Mouse (Mus musculus): Measurements from ENCODE around the gene Zdhhc14. TPM values are rescaled to one million over a fixed set of nuclear protein-coding genes. Genes with fewer than 3 reads are reported as not detected.

The Zdhhc14 gene
- total RNA-seq, 2 experiments from 2014 or later, result 38.3 to 56.1 TPM

- no peak for DNase-seq (ENCODE audit: low spot score in 2 of 2)
- intact Hi-C loops (cut with DNase I), result no loop called here
These were observed 57.1 kb downstream of the Zdhhc14 start for GRCm38 (mm10) chr17:5549460-5549859.

- intact Hi-C loops (cut with DNase I), result no loop called here
- peak; percentile 61 to 70 for DNase-seq (ENCODE audit: low spot score in 2 of 2)
These were observed 58.1 kb downstream of the Zdhhc14 start for GRCm38 (mm10) chr17:5550444-5550843.

- intact Hi-C loops (cut with DNase I), result no loop called here
- no peak for DNase-seq (ENCODE audit: low spot score in 2 of 2)
These were observed 58.8 kb downstream of the Zdhhc14 start for GRCm38 (mm10) chr17:5551136-5551535.

GRCm38 (mm10) chr17:5552036-5552760 lies 59.8 kb downstream of the Zdhhc14 start:
- intact Hi-C loops (cut with DNase I), result no loop called here
- DNase-seq (ENCODE audit: low spot score in 2 of 2), result no peak

- intact Hi-C loops (cut with DNase I), result no loop called here
- DNase-seq (ENCODE audit: low spot score in 2 of 2), result no peak
These were observed 61.2 kb downstream of the Zdhhc14 start for GRCm38 (mm10) chr17:5553556-5553955.

- no peak for DNase-seq (ENCODE audit: low spot score in 2 of 2)
- intact Hi-C loops (cut with DNase I), result no loop called here
These were observed 62.2 kb downstream of the Zdhhc14 start for GRCm38 (mm10) chr17:5554573-5554972.

- DNase-seq (ENCODE audit: low spot score in 2 of 2), result no peak
- intact Hi-C loops (cut with DNase I), result no loop called here
These were observed 64.2 kb downstream of the Zdhhc14 start for GRCm38 (mm10) chr17:5556568-5556967.

- intact Hi-C loops (cut with DNase I), result loop anchor here (10.0 kb wide), 1 partner anchor 85 kb away; no protein-coding TSS in a partner anchor
These were observed 67.9 kb downstream of the Zdhhc14 start for GRCm38 (mm10) chr17:5560212-5560611.

GRCm38 (mm10) chr17:5563108-5563507 lies 70.8 kb downstream of the Zdhhc14 start:
- no peak for DNase-seq (ENCODE audit: low spot score in 2 of 2)
- intact Hi-C loops (cut with DNase I), result loop anchor here (10.0 kb wide), 1 partner anchor 82 kb away; no protein-coding TSS in a partner anchor

More at GRCm38 (mm10) chr17:5560212-5560611, 67.9 kb downstream of the Zdhhc14 start:
- DNase-seq (ENCODE audit: low spot score in 2 of 2), result no peak

- intact Hi-C loops (cut with DNase I), result loop anchor here (10.0 kb wide), 1 partner anchor 79 kb away; no protein-coding TSS in a partner anchor
- DNase-seq (ENCODE audit: low spot score in 2 of 2), result no peak
These were observed 73.6 kb downstream of the Zdhhc14 start for GRCm38 (mm10) chr17:5566006-5566405.

GRCm38 (mm10) chr17:5567943-5568342 lies 75.6 kb downstream of the Zdhhc14 start:
- no peak for DNase-seq (ENCODE audit: low spot score in 2 of 2)
- intact Hi-C loops (cut with DNase I), result loop anchor here (10.0 kb wide), 1 partner anchor 77 kb away; no protein-coding TSS in a partner anchor

- no peak for DNase-seq (ENCODE audit: low spot score in 2 of 2)
These were observed 77.0 kb downstream of the Zdhhc14 start for GRCm38 (mm10) chr17:5569131-5570030.

GRCm38 (mm10) chr17:5572096-5572730 lies 79.9 kb downstream of the Zdhhc14 start:
- intact Hi-C loops (cut with DNase I), result no loop called here
- no peak for DNase-seq (ENCODE audit: low spot score in 2 of 2)

More at GRCm38 (mm10) chr17:5569131-5570030, 77.0 kb downstream of the Zdhhc14 start:
- intact Hi-C loops (cut with DNase I), result loop anchor here (10.0 kb wide), 1 partner anchor 75 kb away; no protein-coding TSS in a partner anchor

- intact Hi-C loops (cut with DNase I), result no loop called here
- no peak for DNase-seq (ENCODE audit: low spot score in 2 of 2)
These were observed 80.5 kb downstream of the Zdhhc14 start for GRCm38 (mm10) chr17:5572745-5573420.

GRCm38 (mm10) chr17:5574672-5575071 lies 82.3 kb downstream of the Zdhhc14 start:
- intact Hi-C loops (cut with DNase I), result no loop called here

GRCm38 (mm10) chr17:5575518-5575917 lies 83.2 kb downstream of the Zdhhc14 start:
- DNase-seq (ENCODE audit: low spot score in 2 of 2), result no peak
- intact Hi-C loops (cut with DNase I), result no loop called here

More at GRCm38 (mm10) chr17:5574672-5575071, 82.3 kb downstream of the Zdhhc14 start:
- DNase-seq (ENCODE audit: low spot score in 2 of 2), result no peak

GRCm38 (mm10) chr17:5582232-5582631 lies 89.9 kb downstream of the Zdhhc14 start:
- intact Hi-C loops (cut with DNase I), result no loop called here
- no peak for DNase-seq (ENCODE audit: low spot score in 2 of 2)

- intact Hi-C loops (cut with DNase I), result no loop called here
These were observed 90.6 kb downstream of the Zdhhc14 start for GRCm38 (mm10) chr17:5582937-5583336.

GRCm38 (mm10) chr17:5583472-5584145 lies 91.3 kb downstream of the Zdhhc14 start:
- DNase-seq (ENCODE audit: low spot score in 2 of 2), result no peak
- intact Hi-C loops (cut with DNase I), result no loop called here

More at GRCm38 (mm10) chr17:5582937-5583336, 90.6 kb downstream of the Zdhhc14 start:
- no peak for DNase-seq (ENCODE audit: low spot score in 2 of 2)
